Mouse (Mus musculus): ENCODE measurements around the gene Mmd. TPM values are rescaled to one million over a fixed set of nuclear protein-coding genes. Genes with fewer than 3 reads are reported as not detected.
A peak's percentile ranks its signal among the peaks of the same experiment; 100 is the strongest.

Mmd gene
- polyA plus RNA-seq, 1 experiment from 2014 or later: 55.9 TPM

DNA sequence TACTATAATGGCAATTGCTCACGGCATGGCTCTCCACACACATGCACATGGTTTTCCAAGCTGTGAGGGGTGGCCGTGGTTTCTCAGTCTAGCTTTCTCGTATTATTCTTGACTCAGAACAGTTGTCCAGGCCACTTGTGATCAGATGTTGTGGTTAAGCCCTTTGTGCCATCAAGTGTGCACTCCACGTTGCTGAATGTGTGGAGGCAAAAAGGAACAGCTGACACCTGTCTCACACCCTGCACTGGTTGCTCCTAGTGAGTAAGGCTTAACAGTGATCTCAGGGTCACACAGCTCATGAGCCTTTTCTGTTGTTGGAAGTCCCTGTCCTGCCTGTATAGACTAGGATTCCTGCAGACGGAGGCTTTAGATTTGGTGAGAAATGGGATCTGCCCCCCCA is 56.8 kb downstream of the Mmd start:
- no peaks in the 10 kb centered on the region for H3K27me3 ChIP-seq (ENCODE audit: insufficient read depth, poor library complexity, severe bottlenecking)
- no peaks in the 10 kb centered on the region; the same call in 1 of the 2 replicates for H3K9me3 ChIP-seq
- WGBS: 95% methylated on average over 5 of the region's 5 CpGs
- H3K4me1 ChIP-seq (replicated peaks): no peaks in the 10 kb centered on the region
- no peak for DNase-seq (ENCODE audit: low spot score)
- no peak overlapping the region for H3K27ac ChIP-seq
- H3K36me3 ChIP-seq: no peaks in the 10 kb centered on the region
- H3K4me3 ChIP-seq: no peak overlapping the region

DNA sequence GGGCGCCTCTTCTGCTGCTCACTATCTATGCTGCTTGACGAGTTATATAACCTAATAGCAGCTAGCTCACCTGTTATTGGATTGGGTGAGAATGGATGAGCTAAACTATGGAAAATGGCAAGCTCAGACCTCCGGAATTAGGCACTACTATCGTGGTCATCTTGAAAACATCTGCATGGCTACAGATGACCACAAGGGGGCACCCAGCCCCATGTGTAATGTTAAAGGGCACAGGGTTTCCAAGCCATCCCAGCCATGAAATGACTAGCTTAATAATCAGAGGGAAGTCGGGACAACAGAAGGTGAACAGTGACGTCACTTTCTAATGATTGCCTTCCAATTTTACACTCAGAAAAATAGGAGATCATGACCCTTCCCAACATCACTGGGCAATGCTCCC is 57.7 kb downstream of the Mmd start:
- WGBS: 76% methylated on average over 6 of the region's 6 CpGs
- H3K4me1 ChIP-seq (replicated peaks): no peaks in the 10 kb centered on the region
- no peaks in the 10 kb centered on the region; the same call in 1 of the 2 replicates for H3K9me3 ChIP-seq
- H3K27ac ChIP-seq: no peak overlapping the region
- no peaks in the 10 kb centered on the region for H3K27me3 ChIP-seq (ENCODE audit: insufficient read depth, poor library complexity, severe bottlenecking)
- H3K4me3 ChIP-seq: no peak overlapping the region
- H3K36me3 ChIP-seq: no peaks in the 10 kb centered on the region
- peak; percentile 54 for DNase-seq (ENCODE audit: low spot score)

DNA sequence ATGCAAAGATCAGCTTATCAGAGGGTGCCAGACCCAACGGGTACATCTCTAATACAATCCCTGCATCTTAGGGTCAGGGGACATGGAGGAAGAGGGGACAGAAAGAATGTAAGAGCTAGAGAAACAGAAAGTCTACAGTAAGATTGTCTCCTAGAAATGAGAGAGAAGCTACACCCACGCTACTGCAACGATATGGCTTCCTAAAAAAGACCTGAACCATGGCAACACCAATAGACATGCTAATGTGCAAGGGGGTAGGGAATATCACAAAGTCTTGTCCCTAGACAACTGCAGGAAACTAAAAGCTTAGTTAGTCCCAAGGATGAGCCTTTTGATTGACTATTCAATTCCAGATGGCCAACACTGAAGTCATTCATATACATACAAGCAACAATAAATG is 65.3 kb downstream of the Mmd start:
- Histone ChIP-seq H3K27ac (no peak overlapping the region), H3K36me3 (no peaks in the 10 kb centered on the region), H3K27me3 (ENCODE audit: insufficient read depth, poor library complexity, severe bottlenecking) (no peaks in the 10 kb centered on the region), H3K4me3 (no peak overlapping the region), H3K4me1 (replicated peaks) (no peaks in the 10 kb centered on the region), H3K9me3 (no peaks in the 10 kb centered on the region; the same call in 1 of the 2 replicates)
- DNase-seq (ENCODE audit: low spot score): no peak
- 82% methylated on average over 3 of the region's 3 CpGs for WGBS

DNA sequence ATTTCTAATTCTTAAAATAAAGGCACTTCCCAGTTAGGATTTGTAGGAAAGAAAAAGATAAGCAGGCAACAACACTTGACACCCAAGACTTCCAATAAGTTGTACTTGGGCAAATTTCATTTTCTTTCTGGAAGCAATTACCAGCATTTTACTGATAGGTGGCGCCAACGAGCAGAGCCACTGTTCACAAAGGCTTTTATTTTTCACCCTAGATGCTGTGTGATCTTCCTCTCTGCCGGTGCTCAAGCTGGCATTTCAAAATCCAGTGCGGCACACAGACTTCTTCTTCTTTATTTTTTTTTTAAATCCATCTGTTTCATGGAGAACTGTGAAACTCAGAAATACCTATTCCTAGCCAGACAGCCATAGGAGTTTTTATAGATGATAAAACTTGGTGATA is 68.2 kb downstream of the Mmd start:
- H3K9me3 ChIP-seq: no peaks in the 10 kb centered on the region
- WGBS: 25% methylated on average over 4 of the region's 4 CpGs
- H3K27ac ChIP-seq: no peak overlapping the region
- no peak overlapping the region for H3K4me3 ChIP-seq
- no peaks in the 10 kb centered on the region for H3K27me3 ChIP-seq (ENCODE audit: insufficient read depth, poor library complexity, severe bottlenecking)
- H3K4me1 ChIP-seq (replicated peaks): no peaks in the 10 kb centered on the region
- DNase-seq (ENCODE audit: low spot score): peak; percentile 40
- no peaks in the 10 kb centered on the region for H3K36me3 ChIP-seq

DNA sequence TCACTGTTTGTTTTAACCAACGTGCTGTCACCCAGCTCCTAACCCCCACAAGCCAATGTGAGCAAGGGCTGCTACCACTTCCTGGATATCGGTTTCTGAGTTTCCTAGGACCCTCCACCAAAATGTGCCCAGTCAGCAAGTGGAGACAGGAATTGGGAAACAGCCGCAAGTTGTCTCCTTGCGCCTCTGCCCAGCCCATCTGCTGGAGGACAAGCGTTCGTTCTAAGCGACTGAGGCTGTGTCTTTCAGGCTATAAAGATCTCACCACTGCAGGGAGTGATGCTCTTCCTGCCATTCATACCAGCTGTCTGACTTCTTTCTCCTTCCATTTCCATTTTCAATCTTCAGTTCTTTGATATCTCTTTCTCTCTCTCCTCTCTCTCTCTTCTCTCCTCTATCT is 71.7 kb downstream of the Mmd start:
- no peak overlapping the region for H3K27ac ChIP-seq
- DNase-seq (ENCODE audit: low spot score): no peak
- H3K4me1 ChIP-seq (replicated peaks): no peaks in the 10 kb centered on the region
- no peaks in the 10 kb centered on the region for H3K36me3 ChIP-seq
- H3K9me3 ChIP-seq: no peaks in the 10 kb centered on the region
- no peak overlapping the region for H3K4me3 ChIP-seq
- H3K27me3 ChIP-seq (ENCODE audit: insufficient read depth, poor library complexity, severe bottlenecking): no peaks in the 10 kb centered on the region
- WGBS: 80% methylated on average over 7 of the region's 7 CpGs

DNA sequence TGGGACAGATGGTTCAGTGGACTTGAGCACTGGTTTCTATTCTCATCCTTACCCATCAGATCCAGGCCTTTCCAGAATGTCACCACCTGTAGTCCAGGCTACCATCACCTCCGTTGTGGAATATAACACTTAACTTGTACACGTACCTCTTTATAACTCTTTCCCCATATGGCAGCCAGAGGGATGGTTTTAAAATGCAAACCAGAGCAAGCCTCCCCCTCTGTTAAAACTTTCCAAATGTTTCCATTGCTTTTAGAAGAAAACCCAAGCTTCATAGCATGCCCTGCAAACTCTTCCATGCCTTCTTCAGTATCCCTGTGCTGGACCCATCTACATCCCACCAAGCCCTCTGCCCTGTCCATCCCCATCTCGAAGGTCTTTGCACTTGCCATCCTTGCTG is 75.3 kb downstream of the Mmd start:
- Histone ChIP-seq H3K9me3 (no peaks in the 10 kb centered on the region), H3K27ac (no peak overlapping the region), H3K27me3 (ENCODE audit: insufficient read depth, poor library complexity, severe bottlenecking) (no peaks in the 10 kb centered on the region), H3K4me1 (replicated peaks) (no peaks in the 10 kb centered on the region), H3K36me3 (no peaks in the 10 kb centered on the region), H3K4me3 (no peak overlapping the region)
- no peak for DNase-seq (ENCODE audit: low spot score)
- WGBS: 90% methylated on average over 3 of the region's 3 CpGs

DNA sequence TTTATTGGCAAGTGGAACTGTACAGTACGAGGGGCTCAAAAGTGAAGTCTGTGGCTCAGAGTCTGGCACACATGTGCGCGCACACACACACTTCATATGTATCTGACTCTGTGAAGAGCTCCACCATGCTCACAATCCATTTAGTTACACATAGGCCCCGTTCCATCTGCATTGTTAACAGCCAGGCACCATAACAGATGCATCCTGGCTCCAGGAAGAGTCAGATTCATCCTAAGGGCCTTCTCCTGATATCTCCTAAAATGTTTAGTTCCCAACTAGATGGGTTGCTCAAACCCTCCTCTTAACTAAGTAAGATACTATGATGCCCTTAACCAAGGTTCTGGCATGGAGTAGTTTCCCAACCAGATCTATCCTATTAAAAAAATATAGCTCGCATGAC is 76.9 kb downstream of the Mmd start:
- H3K4me3 ChIP-seq: no peak overlapping the region
- H3K27ac ChIP-seq: no peak overlapping the region
- H3K36me3 ChIP-seq: no peaks in the 10 kb centered on the region
- no peaks in the 10 kb centered on the region for H3K27me3 ChIP-seq (ENCODE audit: insufficient read depth, poor library complexity, severe bottlenecking)
- 92% methylated on average over 5 of the region's 5 CpGs for WGBS
- H3K9me3 ChIP-seq: no peaks in the 10 kb centered on the region
- no peak for DNase-seq (ENCODE audit: low spot score)
- H3K4me1 ChIP-seq (replicated peaks): no peaks in the 10 kb centered on the region

DNA sequence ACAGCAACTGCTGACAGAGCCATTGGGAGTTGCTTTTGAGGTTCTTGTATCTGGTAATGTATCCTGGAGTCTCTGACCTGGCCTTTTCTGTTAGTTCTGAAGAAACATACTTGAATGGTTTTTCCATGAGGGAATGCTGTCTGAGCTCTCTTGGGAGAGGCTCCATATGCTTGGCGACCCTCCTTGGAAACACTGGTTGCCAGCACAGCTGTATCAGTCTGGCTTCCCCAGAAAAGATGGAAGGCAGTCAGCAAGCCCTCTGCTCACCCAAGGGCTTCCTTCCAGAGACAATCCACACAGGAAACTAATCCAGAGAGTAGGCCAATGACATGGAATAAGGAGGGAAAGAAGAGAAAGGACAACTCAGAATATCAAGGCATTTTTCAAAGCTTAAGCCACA is 77.6 kb downstream of the Mmd start:
- no peaks in the 10 kb centered on the region for H3K36me3 ChIP-seq
- no peak overlapping the region for H3K27ac ChIP-seq
- DNase-seq (ENCODE audit: low spot score): no peak
- H3K9me3 ChIP-seq: no peaks in the 10 kb centered on the region
- no peaks in the 10 kb centered on the region for H3K4me1 ChIP-seq (replicated peaks)
- no peaks in the 10 kb centered on the region for H3K27me3 ChIP-seq (ENCODE audit: insufficient read depth, poor library complexity, severe bottlenecking)
- 83% methylated on average over 1 of the region's 1 CpGs for WGBS
- no peak overlapping the region for H3K4me3 ChIP-seq

Other genes with a start within 250 kb of the Mmd start
- 15.0 and 19.6 TPM in 2 replicates for gene Pctp, start 246.6 kb upstream of the Mmd start, polyA plus RNA-seq (2016; fragmentation: Nextera tagmentation; extraction: Ambion mirVana)
- 4.5 and 7.5 TPM in 2 replicates for gene Tmem100, start 219.1 kb upstream of the Mmd start, polyA plus RNA-seq (2016; fragmentation: Nextera tagmentation; extraction: Ambion mirVana)
- gene Gm45716, start 61.8 kb upstream of the Mmd start, polyA plus RNA-seq (2016; fragmentation: Nextera tagmentation; extraction: Ambion mirVana): 15.6 and 19.0 TPM in 2 replicates
- gene Hlf, start 141.4 kb downstream of the Mmd start, polyA plus RNA-seq (2016; fragmentation: Nextera tagmentation; extraction: Ambion mirVana): 1.0 and 1.9 TPM in 2 replicates